Mouse (Mus musculus): ENCODE measurements around the gene Tnfrsf11a. TPM values are rescaled to one million over a fixed set of nuclear protein-coding genes. Genes with fewer than 3 reads are reported as not detected.
A peak's percentile ranks its signal among the peaks of the same experiment; 100 is the strongest.

Tnfrsf11a gene
- polyA plus RNA-seq, 1 experiment from 2014 or later = 0.31 TPM

- H3K4me2 ChIP-seq = peak overlapping the region; percentile 65
- H3K27ac ChIP-seq = no peak overlapping the region
- peaks cover 11% of the 10 kb centered on the region; the same call in 1 of the 2 replicates for H3K27me3 ChIP-seq
- peak overlapping the region; percentile 41 for H3K4me3 ChIP-seq
- peak overlapping the region; percentile 70 for H3K9ac ChIP-seq
- no peaks in the 10 kb centered on the region for H3K9me3 ChIP-seq
- no peaks in the 10 kb centered on the region for H3K36me3 ChIP-seq
- peaks cover 21% of the 10 kb centered on the region for H3K4me1 ChIP-seq (replicated peaks)
- peak; percentile 86 for ATAC-seq (ENCODE audit: low FRiP score)
- 4% methylated on average over 28 of the region's 28 CpGs for WGBS
Observed at GRCm38 (mm10) chr1:105844341-105845006, 64.0 kb downstream of the Tnfrsf11a start.

GRCm38 (mm10) chr1:105846431-105846830, 65.9 kb downstream of the Tnfrsf11a start:
- WGBS = 77% methylated on average over 2 of the region's 2 CpGs
- Histone ChIP-seq H3K4me3 (no peak overlapping the region), H3K9ac (no peak overlapping the region), H3K27ac (no peak overlapping the region), H3K4me2 (no peak overlapping the region), H3K27me3 (peaks cover 11% of the 10 kb centered on the region; the same call in 1 of the 2 replicates), H3K4me1 (replicated peaks) (peaks cover 21% of the 10 kb centered on the region), H3K36me3 (no peaks in the 10 kb centered on the region), H3K9me3 (no peaks in the 10 kb centered on the region)
- no peak for ATAC-seq (ENCODE audit: low FRiP score)

- no peak overlapping the region for H3K4me2 ChIP-seq
- H3K4me3 ChIP-seq = no peak overlapping the region
- H3K36me3 ChIP-seq = no peaks in the 10 kb centered on the region
- H3K27ac ChIP-seq = no peak overlapping the region
- WGBS = 93% methylated on average over 8 of the region's 8 CpGs
- H3K9me3 ChIP-seq = no peaks in the 10 kb centered on the region
- no peak for ATAC-seq (ENCODE audit: low FRiP score)
- H3K27me3 ChIP-seq = peaks cover 9% of the 10 kb centered on the region; the same call in 1 of the 2 replicates
- peaks cover 11% of the 10 kb centered on the region for H3K4me1 ChIP-seq (replicated peaks)
- no peak overlapping the region for H3K9ac ChIP-seq
Observed at GRCm38 (mm10) chr1:105848806-105849205, 68.3 kb downstream of the Tnfrsf11a start.

GRCm38 (mm10) chr1:105851341-105851740, 70.8 kb downstream of the Tnfrsf11a start:
- Histone ChIP-seq H3K4me2 (no peak overlapping the region), H3K27me3 (no peaks in the 10 kb centered on the region), H3K27ac (no peak overlapping the region), H3K4me1 (replicated peaks) (no peaks in the 10 kb centered on the region), H3K9me3 (no peaks in the 10 kb centered on the region), H3K36me3 (no peaks in the 10 kb centered on the region), H3K9ac (no peak overlapping the region), H3K4me3 (no peak overlapping the region)
- WGBS = 85% methylated on average over 2 of the region's 2 CpGs
- no peak for ATAC-seq (ENCODE audit: low FRiP score)

- Histone ChIP-seq H3K9ac (no peak overlapping the region), H3K27me3 (no peaks in the 10 kb centered on the region), H3K36me3 (no peaks in the 10 kb centered on the region), H3K4me3 (no peak overlapping the region), H3K27ac (no peak overlapping the region), H3K4me1 (replicated peaks) (no peaks in the 10 kb centered on the region), H3K9me3 (no peaks in the 10 kb centered on the region), H3K4me2 (no peak overlapping the region)
- ATAC-seq (ENCODE audit: low FRiP score) = no peak
- WGBS = 90% methylated on average over 2 of the region's 2 CpGs
Observed at GRCm38 (mm10) chr1:105859740-105860139, 79.2 kb downstream of the Tnfrsf11a start.

- Histone ChIP-seq H3K27ac (no peak overlapping the region), H3K9me3 (no peaks in the 10 kb centered on the region), H3K27me3 (peaks cover 2% of the 10 kb centered on the region), H3K4me3 (no peak overlapping the region), H3K36me3 (no peaks in the 10 kb centered on the region), H3K4me2 (no peak overlapping the region), H3K9ac (no peak overlapping the region), H3K4me1 (replicated peaks) (peaks cover 8% of the 10 kb centered on the region)
- ATAC-seq (ENCODE audit: low FRiP score) = no peak
- WGBS = 84% methylated on average over 6 of the region's 6 CpGs
Observed at GRCm38 (mm10) chr1:105876589-105876988, 96.1 kb downstream of the Tnfrsf11a start.

- ATAC-seq (ENCODE audit: low FRiP score) = no peak
- WGBS = 84% methylated on average over 5 of the region's 5 CpGs
Observed at GRCm38 (mm10) chr1:105877808-105878207, 97.3 kb downstream of the Tnfrsf11a start.

GRCm38 (mm10) chr1:105878416-105878815, 97.9 kb downstream of the Tnfrsf11a start:
- WGBS = 88% methylated on average over 11 of the region's 11 CpGs

More at GRCm38 (mm10) chr1:105877808-105878207, 97.3 kb downstream of the Tnfrsf11a start:
- peaks cover 8% of the 10 kb centered on the region for H3K4me1 ChIP-seq (replicated peaks)
- no peak overlapping the region for H3K4me2 ChIP-seq
- no peak overlapping the region for H3K9ac ChIP-seq
- H3K4me3 ChIP-seq = no peak overlapping the region
- peaks cover 2% of the 10 kb centered on the region for H3K27me3 ChIP-seq
- no peaks in the 10 kb centered on the region for H3K36me3 ChIP-seq
- H3K9me3 ChIP-seq = no peaks in the 10 kb centered on the region
- H3K27ac ChIP-seq = no peak overlapping the region

GRCm38 (mm10) chr1:105880555-105881304, 100.2 kb downstream of the Tnfrsf11a start:
- Histone ChIP-seq H3K9me3 (no peaks in the 10 kb centered on the region), H3K4me3 (peak overlapping the region; percentile 20), H3K4me2 (peak overlapping the region; percentile 50), H3K36me3 (no peaks in the 10 kb centered on the region), H3K27ac (no peak overlapping the region), H3K4me1 (replicated peaks) (peaks cover 8% of the 10 kb centered on the region), H3K27me3 (peaks cover 2% of the 10 kb centered on the region), H3K9ac (0 out of 2 replicates have a peak overlapping the region, but pooled peaks have one; percentile 39)
- WGBS = 14% methylated on average over 25 of the region's 25 CpGs
- peak; percentile 52 for ATAC-seq (ENCODE audit: low FRiP score)

More at GRCm38 (mm10) chr1:105878416-105878815, 97.9 kb downstream of the Tnfrsf11a start:
- no peaks in the 10 kb centered on the region for H3K36me3 ChIP-seq
- H3K4me3 ChIP-seq = no peak overlapping the region
- H3K27me3 ChIP-seq = peaks cover 2% of the 10 kb centered on the region
- peaks cover 8% of the 10 kb centered on the region for H3K4me1 ChIP-seq (replicated peaks)
- no peak for ATAC-seq (ENCODE audit: low FRiP score)
- H3K9ac ChIP-seq = no peak overlapping the region
- H3K27ac ChIP-seq = no peak overlapping the region
- no peak overlapping the region for H3K4me2 ChIP-seq
- no peaks in the 10 kb centered on the region for H3K9me3 ChIP-seq

- no peak overlapping the region for H3K4me3 ChIP-seq
- 80% methylated on average over 7 of the region's 7 CpGs for WGBS
- H3K36me3 ChIP-seq = no peaks in the 10 kb centered on the region
- H3K9ac ChIP-seq = no peak overlapping the region
- H3K27me3 ChIP-seq = peaks cover 2% of the 10 kb centered on the region
- no peak overlapping the region for H3K27ac ChIP-seq
- no peak overlapping the region for H3K4me2 ChIP-seq
- no peak for ATAC-seq (ENCODE audit: low FRiP score)
- H3K4me1 ChIP-seq (replicated peaks) = peaks cover 8% of the 10 kb centered on the region
- no peaks in the 10 kb centered on the region for H3K9me3 ChIP-seq
Observed at GRCm38 (mm10) chr1:105881466-105881865, 100.9 kb downstream of the Tnfrsf11a start.

GRCm38 (mm10) chr1:105883498-105883897, 103.0 kb downstream of the Tnfrsf11a start:
- WGBS = 86% methylated on average over 2 of the region's 2 CpGs

GRCm38 (mm10) chr1:105885101-105885500, 104.6 kb downstream of the Tnfrsf11a start:
- Histone ChIP-seq H3K9ac (no peak overlapping the region), H3K4me3 (no peak overlapping the region), H3K27me3 (peaks cover 2% of the 10 kb centered on the region; the same call in 1 of the 2 replicates), H3K4me2 (no peak overlapping the region), H3K9me3 (no peaks in the 10 kb centered on the region), H3K4me1 (replicated peaks) (peaks cover 8% of the 10 kb centered on the region), H3K36me3 (no peaks in the 10 kb centered on the region), H3K27ac (no peak overlapping the region)
- 95% methylated on average over 1 of the region's 1 CpGs for WGBS
- no peak for ATAC-seq (ENCODE audit: low FRiP score)

More at GRCm38 (mm10) chr1:105883498-105883897, 103.0 kb downstream of the Tnfrsf11a start:
- no peak for ATAC-seq (ENCODE audit: low FRiP score)
- peaks cover 8% of the 10 kb centered on the region for H3K4me1 ChIP-seq (replicated peaks)
- no peak overlapping the region for H3K9ac ChIP-seq
- peaks cover 2% of the 10 kb centered on the region for H3K27me3 ChIP-seq
- no peak overlapping the region for H3K4me2 ChIP-seq
- H3K4me3 ChIP-seq = no peak overlapping the region
- no peaks in the 10 kb centered on the region for H3K9me3 ChIP-seq
- H3K27ac ChIP-seq = no peak overlapping the region
- no peaks in the 10 kb centered on the region for H3K36me3 ChIP-seq

All from hindbrain, embryonic 13.5 days (tissue).